Mouse (Mus musculus) limb, embryonic 15.5 days (tissue): ENCODE measurements around the gene Trpm4. TPM values are rescaled to one million over a fixed set of nuclear protein-coding genes. Genes with fewer than 3 reads are reported as not detected.
"Not testable (repeated sequence)": the region's sequence is repeated elsewhere in the genome, so short reads cannot be mapped to it uniquely, and the experiment has no call there.

ENCODE experiments used
- ATAC-seq: fragments of 200-750 bp; cut with Nextera tagmentation; 2 replicates; pipeline ENCODE4 v1.8.0; 2017; ENCODE audit warnings: low read depth, moderate TSS enrichment; ENCODE audit not compliant: insufficient number of reproducible peaks, low FRiP score, low TSS enrichment
- H3K27ac ChIP-seq: fragments of 300-500 bp; sonication (generic); 2 replicates; pipeline ENCODE4 v1.5.1; 2015; ENCODE audit warnings: moderate library complexity, mild to moderate bottlenecking, inconsistent platforms
- H3K27me3 ChIP-seq: fragments of 300-500 bp; sonication (generic); 2 replicates; pipeline ENCODE4 v1.6.1; 2015; ENCODE audit warnings: inconsistent platforms
- H3K36me3 ChIP-seq: fragments of 300-500 bp; sonication (generic); 2 replicates; pipeline ENCODE4 v1.6.1; 2015; ENCODE audit warnings: inconsistent platforms
- H3K4me1 ChIP-seq: fragments of 300-500 bp; sonication (generic); 2 replicates; pipeline ENCODE4 v1.6.1; 2015; ENCODE audit warnings: inconsistent platforms
- H3K4me2 ChIP-seq: fragments of 300-500 bp; sonication (generic); 2 replicates; pipeline ENCODE4 v1.6.1; 2015; ENCODE audit warnings: mild to moderate bottlenecking, inconsistent platforms
- H3K4me3 ChIP-seq: fragments of 300-500 bp; sonication (generic); 2 replicates; pipeline ENCODE4 v1.5.1; 2015; ENCODE audit warnings: mild to moderate bottlenecking, inconsistent platforms
- H3K9ac ChIP-seq: fragments of 300-500 bp; sonication (generic); 2 replicates; pipeline ENCODE4 v1.6.1; 2015; ENCODE audit warnings: inconsistent platforms
- H3K9me3 ChIP-seq: fragments of 300-500 bp; sonication (generic); 2 replicates; pipeline ENCODE4 v1.6.1; 2016; ENCODE audit warnings: inconsistent platforms
- WGBS: fragments of 180-500 bp; shearing (Covaris S2); methylation state at CpG from one replicate; pipeline ENCODE4 v1.1.7; 2015; 5-methylcytosine and 5-hydroxymethylcytosine counted together
- polyA plus RNA-seq: library from polyadenylated mRNA; unstranded; fragments of >200 nt; fragmentation: Nextera tagmentation; extraction: Ambion mirVana; gene quantifications from 2 replicates; pipeline ENCODE4 v1.2.1, GENCODE M21; 2015

The Trpm4 gene
- polyA plus RNA-seq, 1 experiment from 2014 or later = 22.6 TPM

GRCm38 (mm10) chr7:45264348-45264747 lies 69.2 kb downstream of the Trpm4 start:
- H3K9ac ChIP-seq = no peak overlapping the region
- no peaks in the 10 kb centered on the region for H3K9me3 ChIP-seq
- ATAC-seq = no peak
- WGBS = 74% methylated on average over 3 of the region's 3 CpGs
- H3K27ac ChIP-seq = no peak overlapping the region
- H3K4me1 ChIP-seq = peaks cover 4% of the 10 kb centered on the region; the same call in 1 of the 2 replicates
- H3K4me3 ChIP-seq = no peak overlapping the region
- no peaks in the 10 kb centered on the region for H3K36me3 ChIP-seq
- H3K4me2 ChIP-seq = no peak overlapping the region
- peaks cover 8% of the 10 kb centered on the region; the same call in 1 of the 2 replicates for H3K27me3 ChIP-seq

GRCm38 (mm10) chr7:45263006-45263607 lies 70.5 kb downstream of the Trpm4 start:
- 40% methylated on average over 7 of the region's 7 CpGs for WGBS
- no peak for ATAC-seq
- H3K9ac ChIP-seq = no peak overlapping the region
- peaks cover 6% of the 10 kb centered on the region; the same call in 1 of the 2 replicates for H3K27me3 ChIP-seq
- H3K36me3 ChIP-seq = no peaks in the 10 kb centered on the region
- H3K27ac ChIP-seq = no peak overlapping the region
- no peak overlapping the region for H3K4me2 ChIP-seq
- no peak overlapping the region for H3K4me3 ChIP-seq
- H3K4me1 ChIP-seq = peaks cover 3% of the 10 kb centered on the region; the same call in 1 of the 2 replicates
- H3K9me3 ChIP-seq = no peaks in the 10 kb centered on the region

- Histone ChIP-seq H3K4me3 (no peak overlapping the region), H3K27ac (no peak overlapping the region), H3K9me3 (no peaks in the 10 kb centered on the region), H3K27me3 (no peaks in the 10 kb centered on the region), H3K9ac (no peak overlapping the region), H3K36me3 (no peaks in the 10 kb centered on the region), H3K4me1 (no peaks in the 10 kb centered on the region), H3K4me2 (no peak overlapping the region)
- 34% methylated on average over 7 of the region's 7 CpGs for WGBS
- ATAC-seq = no peak
Measured at GRCm38 (mm10) chr7:45262266-45262665, 71.3 kb downstream of the Trpm4 start.

- no peak overlapping the region for H3K4me3 ChIP-seq
- no peak overlapping the region for H3K9ac ChIP-seq
- ATAC-seq = no peak
- WGBS = 77% methylated on average over 8 of the region's 8 CpGs
- H3K27ac ChIP-seq = no peak overlapping the region
- no peaks in the 10 kb centered on the region for H3K4me1 ChIP-seq
- H3K36me3 ChIP-seq = no peaks in the 10 kb centered on the region
- no peak overlapping the region for H3K4me2 ChIP-seq
- no peaks in the 10 kb centered on the region for H3K27me3 ChIP-seq
- no peaks in the 10 kb centered on the region for H3K9me3 ChIP-seq
Measured at GRCm38 (mm10) chr7:45259281-45259680, 74.3 kb downstream of the Trpm4 start.

- no peak overlapping the region for H3K4me3 ChIP-seq
- H3K9me3 ChIP-seq = no peaks in the 10 kb centered on the region
- no peak for ATAC-seq
- H3K4me2 ChIP-seq = no peak overlapping the region
- no peaks in the 10 kb centered on the region for H3K36me3 ChIP-seq
- H3K9ac ChIP-seq = no peak overlapping the region
- no peaks in the 10 kb centered on the region for H3K4me1 ChIP-seq
- H3K27ac ChIP-seq = no peak overlapping the region
- WGBS = 57% methylated on average over 11 of the region's 11 CpGs
- no peaks in the 10 kb centered on the region for H3K27me3 ChIP-seq
Measured at GRCm38 (mm10) chr7:45257063-45257840, 76.3 kb downstream of the Trpm4 start.

GRCm38 (mm10) chr7:45255822-45256221 lies 77.8 kb downstream of the Trpm4 start:
- not testable (repeated sequence) for ATAC-seq, H3K9ac ChIP-seq, H3K4me3 ChIP-seq, H3K27ac ChIP-seq, H3K9me3 ChIP-seq, H3K27me3 ChIP-seq, H3K4me1 ChIP-seq, H3K36me3 ChIP-seq, H3K4me2 ChIP-seq
- 79% methylated on average over 6 of the region's 7 CpGs for WGBS

GRCm38 (mm10) chr7:45253806-45254205 lies 79.8 kb downstream of the Trpm4 start:
- Histone ChIP-seq H3K27me3 (no peaks in the 10 kb centered on the region), H3K4me2 (no peak overlapping the region), H3K27ac (no peak overlapping the region), H3K4me3 (no peak overlapping the region), H3K9ac (no peak overlapping the region), H3K9me3 (no peaks in the 10 kb centered on the region), H3K36me3 (no peaks in the 10 kb centered on the region), H3K4me1 (no peaks in the 10 kb centered on the region)
- WGBS = 84% methylated on average over 8 of the region's 8 CpGs
- no peak for ATAC-seq

Other genes starting within 250 kb of the Trpm4 start
- 653 and 714 TPM in 2 replicates for gene Rcn3, start 241.6 kb downstream of the Trpm4 start, polyA plus RNA-seq
- 99.7 and 121 TPM in 2 replicates for gene Fcgrt, start 229.9 kb downstream of the Trpm4 start, polyA plus RNA-seq
- gene Rps11, start 209.3 kb downstream of the Trpm4 start, polyA plus RNA-seq = 1,215 and 1,484 TPM in 2 replicates
- gene Rpl13a, start 205.0 kb downstream of the Trpm4 start, polyA plus RNA-seq = 1,220 and 1,390 TPM in 2 replicates
- 0.65 TPM in 1 of 2 replicates, not detected in the other for gene Gm45713, start 197.5 kb downstream of the Trpm4 start, polyA plus RNA-seq
- gene Flt3l, start 197.3 kb downstream of the Trpm4 start, polyA plus RNA-seq = 2.1 and 2.7 TPM in 2 replicates
- 76.3 and 84.6 TPM in 2 replicates for gene Pih1d1, start 179.5 kb downstream of the Trpm4 start, polyA plus RNA-seq
- gene Aldh16a1, start 179.2 kb downstream of the Trpm4 start, polyA plus RNA-seq = 44.1 and 49.1 TPM in 2 replicates
- 0.12 and 0.24 TPM in 2 replicates for gene Slc17a7, start 169.8 kb downstream of the Trpm4 start, polyA plus RNA-seq
- gene Gfy, start 154.2 kb downstream of the Trpm4 start, polyA plus RNA-seq = not detected in 2 replicates
- gene Pth2, start 152.8 kb downstream of the Trpm4 start, polyA plus RNA-seq = not detected in 2 replicates
- gene Ccdc155, start 128.9 kb downstream of the Trpm4 start, polyA plus RNA-seq = 1.2 and 2.7 TPM in 2 replicates
- 51.2 and 64.5 TPM in 2 replicates for gene Dkkl1, start 121.6 kb downstream of the Trpm4 start, polyA plus RNA-seq
- 131 and 134 TPM in 2 replicates for gene Tead2, start 118.0 kb downstream of the Trpm4 start, polyA plus RNA-seq
- 3.8 and 5.1 TPM in 2 replicates for gene Cd37, start 94.7 kb downstream of the Trpm4 start, polyA plus RNA-seq
- 0.09 TPM in 1 of 2 replicates, not detected in the other for gene Slc6a16, start 92.7 kb downstream of the Trpm4 start, polyA plus RNA-seq
- not detected in 2 replicates for gene Slc6a21, start 56.3 kb downstream of the Trpm4 start, polyA plus RNA-seq
- gene Hrc, start 1.5 kb upstream of the Trpm4 start, polyA plus RNA-seq = 6.5 and 15.1 TPM in 2 replicates
- gene Ppfia3, start 33.2 kb upstream of the Trpm4 start, polyA plus RNA-seq = 7.8 and 9.1 TPM in 2 replicates
- 2.3 and 2.5 TPM in 2 replicates for gene Lin7b, start 36.8 kb upstream of the Trpm4 start, polyA plus RNA-seq
- 199 and 204 TPM in 2 replicates for gene Snrnp70, start 62.0 kb upstream of the Trpm4 start, polyA plus RNA-seq
- gene Kcna7, start 71.9 kb upstream of the Trpm4 start, polyA plus RNA-seq = 0.10 and 0.12 TPM in 2 replicates
- 1.9 and 3.0 TPM in 2 replicates for gene Ntf5, start 79.9 kb upstream of the Trpm4 start, polyA plus RNA-seq
- not detected in 2 replicates for gene Lhb, start 87.0 kb upstream of the Trpm4 start, polyA plus RNA-seq
- gene Gys1, start 101.1 kb upstream of the Trpm4 start, polyA plus RNA-seq = 39.0 and 43.5 TPM in 2 replicates
- gene Ruvbl2, start 104.3 kb upstream of the Trpm4 start, polyA plus RNA-seq = 122 and 125 TPM in 2 replicates
- gene Ftl1, start 126.1 kb upstream of the Trpm4 start, polyA plus RNA-seq = 4,640 and 4,716 TPM in 2 replicates
- 145 and 146 TPM in 2 replicates for gene Bax, start 133.1 kb upstream of the Trpm4 start, polyA plus RNA-seq
- 0.61 and 1.0 TPM in 2 replicates for gene Tulp2, start 148.1 kb upstream of the Trpm4 start, polyA plus RNA-seq
- not detected in 2 replicates for gene Gm45808, start 153.0 kb upstream of the Trpm4 start, polyA plus RNA-seq
- 3.1 and 3.3 TPM in 2 replicates for gene Dhdh, start 155.0 kb upstream of the Trpm4 start, polyA plus RNA-seq
- gene Nucb1, start 176.6 kb upstream of the Trpm4 start, polyA plus RNA-seq = 279 and 295 TPM in 2 replicates
- 22.3 and 26.1 TPM in 2 replicates for gene Ppp1r15a, start 192.5 kb upstream of the Trpm4 start, polyA plus RNA-seq
- 5.7 and 6.8 TPM in 2 replicates for gene Plekha4, start 192.6 kb upstream of the Trpm4 start, polyA plus RNA-seq
- 0.74 and 1.1 TPM in 2 replicates for gene Hsd17b14, start 221.1 kb upstream of the Trpm4 start, polyA plus RNA-seq
- 63.4 and 64.4 TPM in 2 replicates for gene Bcat2, start 236.4 kb upstream of the Trpm4 start, polyA plus RNA-seq